Mouse (Mus musculus) stomach, embryonic 15.5 days (tissue): ENCODE data around the gene Gm49337. TPM values are rescaled to one million over a fixed set of nuclear protein-coding genes. Genes with fewer than 3 reads are reported as not detected.

Experiments
- ATAC-seq: fragments of 200-750 bp; cut with Nextera tagmentation; 2 replicates; pipeline ENCODE4 v1.8.0; 2017; ENCODE audit warnings: low read depth, moderate number of reproducible peaks, moderate TSS enrichment; ENCODE audit not compliant: insufficient read depth, low FRiP score
- H3K27ac ChIP-seq: fragments of 300-500 bp; sonication (generic); 2 replicates; pipeline ENCODE4 v1.5.1; 2015; ENCODE audit warnings: mild to moderate bottlenecking, inconsistent platforms
- H3K27me3 ChIP-seq: fragments of 300-500 bp; sonication (generic); replicated peaks from 2 replicates; pipeline ENCODE4 v1.6.1; 2015; ENCODE audit warnings: inconsistent platforms
- H3K36me3 ChIP-seq: fragments of 300-500 bp; sonication (generic); 2 replicates; pipeline ENCODE4 v1.6.1; 2015; ENCODE audit warnings: inconsistent platforms
- H3K4me1 ChIP-seq: fragments of 300-500 bp; sonication (generic); 2 replicates; pipeline ENCODE4 v1.6.1; 2015; ENCODE audit warnings: inconsistent platforms
- H3K4me2 ChIP-seq: fragments of 300-500 bp; sonication (generic); 2 replicates; pipeline ENCODE4 v1.6.1; 2015; ENCODE audit warnings: mild to moderate bottlenecking, inconsistent platforms
- H3K4me3 ChIP-seq: fragments of 300-500 bp; sonication (generic); replicated peaks from 2 replicates; pipeline ENCODE4 v1.5.1; 2015; ENCODE audit warnings: inconsistent platforms
- H3K9ac ChIP-seq: fragments of 300-500 bp; sonication (generic); 2 replicates; pipeline ENCODE4 v1.6.1; 2015; ENCODE audit warnings: inconsistent platforms
- H3K9me3 ChIP-seq: fragments of 300-500 bp; sonication (generic); 2 replicates; pipeline ENCODE4 v1.6.1; 2016; ENCODE audit warnings: inconsistent platforms
- WGBS: fragments of 180-500 bp; shearing (Covaris S2); methylation state at CpG from one replicate; pipeline ENCODE4 v1.1.7; 2015; 5-methylcytosine and 5-hydroxymethylcytosine counted together
- polyA plus RNA-seq: library from polyadenylated mRNA; unstranded; fragments of >200 nt; fragmentation: Nextera tagmentation; extraction: Ambion mirVana; gene quantifications from 2 replicates; pipeline ENCODE4 v1.2.1, GENCODE M21; 2015

Gene Gm49337
- polyA plus RNA-seq: not detected in 2 replicates

- peak within 1 kb of the TSS; percentile 45; the same call in 1 of the 2 replicates for H3K27ac ChIP-seq
- no peak for ATAC-seq
- H3K9ac ChIP-seq: no peak within 1 kb of the TSS
- peaks cover 30% of the 10 kb centered on the region for H3K4me1 ChIP-seq
- H3K9me3 ChIP-seq: no peaks in the 10 kb centered on the region
- H3K27me3 ChIP-seq: no peaks in the 10 kb centered on the region
- no peak within 1 kb of the TSS for H3K4me3 ChIP-seq
- 80% methylated on average over 6 of the region's 6 CpGs for WGBS
- no peak within 1 kb of the TSS for H3K4me2 ChIP-seq
- no peaks in the 10 kb centered on the region for H3K36me3 ChIP-seq
Observed at GRCm38 (mm10) chr4:116173072-116173471, at the start of gene Gm49337, which contains the start of gene 1700042G07Rik. TSS of gene Gm49337 (plus strand) at chr4:116173384. TSS of gene 1700042G07Rik (plus strand) at chr4:116173372.

GRCm38 (mm10) chr4:116123602-116124519, 49.3 kb upstream of the Gm49337 start, which contains the start of the genes Rad54l and Pomgnt1:
TSS of gene Rad54l (minus strand) at chr4:116123690.
TSS of gene Pomgnt1 (plus strand) at chr4:116123840.
- H3K9ac ChIP-seq: peak within 1 kb of the TSS; percentile 48
- no peaks in the 10 kb centered on the region for H3K27me3 ChIP-seq
- ATAC-seq: peak; percentile 95
- no peaks in the 10 kb centered on the region for H3K9me3 ChIP-seq
- peaks cover 8% of the 10 kb centered on the region for H3K4me1 ChIP-seq
- H3K4me3 ChIP-seq: peak within 1 kb of the TSS; percentile 61
- H3K27ac ChIP-seq: peak within 1 kb of the TSS; percentile 60; the same call in 1 of the 2 replicates
- H3K36me3 ChIP-seq: no peaks in the 10 kb centered on the region
- H3K4me2 ChIP-seq: peak within 1 kb of the TSS; percentile 60
- 6% methylated on average over 24 of the region's 24 CpGs for WGBS

GRCm38 (mm10) chr4:116125803-116126386, 47.3 kb upstream of the Gm49337 start:
- no peaks in the 10 kb centered on the region for H3K9me3 ChIP-seq
- no peak for ATAC-seq
- H3K27ac ChIP-seq: 0 out of 2 replicates have a peak overlapping the region, but pooled peaks have one; percentile 16
- H3K9ac ChIP-seq: no peak overlapping the region
- H3K4me1 ChIP-seq: peaks cover 8% of the 10 kb centered on the region
- H3K36me3 ChIP-seq: no peaks in the 10 kb centered on the region
- no peak overlapping the region for H3K4me3 ChIP-seq
- WGBS: 76% methylated on average over 4 of the region's 4 CpGs
- no peak overlapping the region for H3K4me2 ChIP-seq
- no peaks in the 10 kb centered on the region for H3K27me3 ChIP-seq

GRCm38 (mm10) chr4:116127956-116128355, 45.2 kb upstream of the Gm49337 start:
- Histone ChIP-seq H3K9me3 (no peaks in the 10 kb centered on the region), H3K27ac (no peak overlapping the region), H3K4me1 (peaks cover 3% of the 10 kb centered on the region), H3K4me3 (no peak overlapping the region), H3K27me3 (no peaks in the 10 kb centered on the region), H3K9ac (no peak overlapping the region), H3K36me3 (no peaks in the 10 kb centered on the region), H3K4me2 (no peak overlapping the region)
- WGBS: 85% methylated on average over 6 of the region's 6 CpGs
- ATAC-seq: no peak

- Histone ChIP-seq H3K9me3 (no peaks in the 10 kb centered on the region), H3K9ac (no peak overlapping the region), H3K27ac (no peak overlapping the region), H3K4me1 (no peaks in the 10 kb centered on the region), H3K27me3 (no peaks in the 10 kb centered on the region), H3K4me2 (no peak overlapping the region), H3K4me3 (no peak overlapping the region), H3K36me3 (0 out of 2 replicates have a peak, but pooled peaks cover 3% of the 10 kb centered on the region)
- no peak for ATAC-seq
- WGBS: 70% methylated on average over 4 of the region's 4 CpGs
Observed at GRCm38 (mm10) chr4:116133126-116133525, 40.1 kb upstream of the Gm49337 start.

- WGBS: 26% methylated on average over 2 of the region's 2 CpGs
Observed at GRCm38 (mm10) chr4:116134990-116135389, 38.2 kb upstream of the Gm49337 start.

GRCm38 (mm10) chr4:116137421-116137996, 35.7 kb upstream of the Gm49337 start:
- Histone ChIP-seq H3K27me3 (no peaks in the 10 kb centered on the region), H3K9ac (no peak overlapping the region), H3K4me2 (no peak overlapping the region), H3K9me3 (no peaks in the 10 kb centered on the region), H3K36me3 (0 out of 2 replicates have a peak, but pooled peaks cover 3% of the 10 kb centered on the region), H3K27ac (no peak overlapping the region), H3K4me3 (no peak overlapping the region), H3K4me1 (no peaks in the 10 kb centered on the region)
- 47% methylated on average over 13 of the region's 13 CpGs for WGBS
- 0 out of 2 replicates have a peak, but pooled peaks have one; percentile 22 for ATAC-seq

More at GRCm38 (mm10) chr4:116134990-116135389, 38.2 kb upstream of the Gm49337 start:
- Histone ChIP-seq H3K27ac (no peak overlapping the region), H3K9me3 (no peaks in the 10 kb centered on the region), H3K4me1 (no peaks in the 10 kb centered on the region), H3K36me3 (0 out of 2 replicates have a peak, but pooled peaks cover 3% of the 10 kb centered on the region), H3K27me3 (no peaks in the 10 kb centered on the region), H3K4me3 (no peak overlapping the region), H3K4me2 (no peak overlapping the region), H3K9ac (no peak overlapping the region)
- ATAC-seq: no peak

GRCm38 (mm10) chr4:116140801-116141574, 32.2 kb upstream of the Gm49337 start:
- Histone ChIP-seq H3K36me3 (0 out of 2 replicates have a peak, but pooled peaks cover 3% of the 10 kb centered on the region), H3K4me2 (no peak overlapping the region), H3K4me1 (peaks cover 11% of the 10 kb centered on the region), H3K27ac (no peak overlapping the region), H3K9ac (no peak overlapping the region), H3K4me3 (no peak overlapping the region), H3K27me3 (no peaks in the 10 kb centered on the region), H3K9me3 (no peaks in the 10 kb centered on the region)
- ATAC-seq: no peak
- 73% methylated on average over 7 of the region's 7 CpGs for WGBS

GRCm38 (mm10) chr4:116141736-116142135, 31.4 kb upstream of the Gm49337 start:
- H3K27me3 ChIP-seq: no peaks in the 10 kb centered on the region
- peaks cover 11% of the 10 kb centered on the region for H3K4me1 ChIP-seq
- H3K9ac ChIP-seq: no peak overlapping the region
- WGBS: 80% methylated on average over 1 of the region's 1 CpGs
- H3K27ac ChIP-seq: no peak overlapping the region
- ATAC-seq: no peak
- H3K4me3 ChIP-seq: no peak overlapping the region
- H3K4me2 ChIP-seq: no peak overlapping the region
- H3K36me3 ChIP-seq: 0 out of 2 replicates have a peak, but pooled peaks cover 3% of the 10 kb centered on the region
- no peaks in the 10 kb centered on the region for H3K9me3 ChIP-seq

GRCm38 (mm10) chr4:116142269-116142668, 30.9 kb upstream of the Gm49337 start:
- Histone ChIP-seq H3K27ac (no peak overlapping the region), H3K4me2 (no peak overlapping the region), H3K27me3 (no peaks in the 10 kb centered on the region), H3K4me3 (no peak overlapping the region), H3K9ac (no peak overlapping the region), H3K4me1 (peaks cover 11% of the 10 kb centered on the region), H3K36me3 (no peaks in the 10 kb centered on the region), H3K9me3 (no peaks in the 10 kb centered on the region)
- 76% methylated on average over 7 of the region's 7 CpGs for WGBS
- ATAC-seq: no peak

GRCm38 (mm10) chr4:116143317-116143811, 29.8 kb upstream of the Gm49337 start:
- H3K27ac ChIP-seq: no peak overlapping the region
- no peaks in the 10 kb centered on the region for H3K9me3 ChIP-seq
- 9% methylated on average over 7 of the region's 7 CpGs for WGBS
- no peaks in the 10 kb centered on the region for H3K27me3 ChIP-seq
- peak overlapping the region; percentile 73 for H3K4me3 ChIP-seq
- peak overlapping the region; percentile 98 for H3K4me2 ChIP-seq
- H3K9ac ChIP-seq: no peak overlapping the region
- no peak for ATAC-seq
- peaks cover 11% of the 10 kb centered on the region for H3K4me1 ChIP-seq
- H3K36me3 ChIP-seq: no peaks in the 10 kb centered on the region
